7 mouse cellular contexts compared by ENCODE assay signal in the genomic region with DNA sequence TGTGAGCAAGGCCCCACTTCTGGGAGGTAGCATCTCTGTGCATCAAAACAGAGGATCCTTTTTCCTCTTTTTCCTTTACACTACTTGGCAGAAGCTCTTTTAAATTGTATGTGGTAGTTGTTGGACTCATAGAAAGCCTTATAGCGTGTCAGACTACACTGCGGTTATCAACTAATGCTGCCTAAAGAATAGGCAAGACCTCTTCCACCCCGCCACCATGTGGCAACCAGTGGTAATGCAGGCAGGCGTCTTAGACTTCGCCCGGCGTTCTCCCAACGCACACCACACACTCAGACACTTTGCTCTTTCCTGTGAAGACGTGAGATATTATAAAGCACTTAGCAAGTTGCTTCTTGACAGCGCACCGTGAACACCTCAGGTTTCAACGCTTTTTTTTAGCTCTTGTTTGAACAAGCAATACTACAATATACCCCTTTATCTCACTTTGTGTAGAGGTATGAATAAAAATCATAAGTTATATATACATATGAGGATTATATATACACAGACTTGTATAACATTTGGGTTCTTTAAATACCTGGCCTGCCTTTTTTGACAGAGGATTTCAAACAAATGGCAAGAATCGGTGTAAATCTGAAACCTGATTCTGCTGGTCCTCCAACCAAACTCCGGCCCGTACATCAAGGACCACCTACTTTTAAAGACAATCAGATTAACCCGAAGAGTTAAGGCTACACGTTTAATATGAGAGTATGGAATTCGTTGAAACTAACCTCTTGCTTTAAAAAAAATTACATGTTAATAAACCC. TPM values are rescaled to one million over a fixed set of nuclear protein-coding genes. Genes with fewer than 3 reads are reported as not detected.
DNase-seq lines count a peak whose midpoint lies in the region; ATAC-seq and TF ChIP-seq lines count a peak whose summit lies in the region.

No protein-coding gene starts in this region.

- H3K9me3 ChIP-seq in intestine, embryonic 16.5 days (ENCODE audit: control insufficient read depth, low read length) = no peaks in the 10 kb centered on the region
- no peaks in the 10 kb centered on the region for H3K9me3 ChIP-seq in limb, embryonic 10.5 days (replicated peaks)
- H3K9me3 ChIP-seq in midbrain, embryonic 15.5 days = no peaks in the 10 kb centered on the region

- H3K27me3 ChIP-seq in intestine, embryonic 16.5 days (replicated peaks; ENCODE audit: control insufficient read depth, insufficient read depth, low read length) = peaks cover 4% of the 10 kb centered on the region; the same call in 1 of the 2 replicates
- H3K27me3 ChIP-seq in limb, embryonic 10.5 days (ENCODE audit: low read depth, poor library complexity, severe bottlenecking) = peaks cover 18% of the 10 kb centered on the region
- H3K27me3 ChIP-seq in midbrain, embryonic 15.5 days (replicated peaks) = peaks cover 16% of the 10 kb centered on the region

- WGBS in intestine, embryonic 16.5 days = 12% methylated on average over 18 of the region's 18 CpGs
- WGBS in limb, embryonic 10.5 days = 16% methylated on average over 18 of the region's 18 CpGs
- 12% methylated on average over 18 of the region's 18 CpGs for WGBS in midbrain, embryonic 15.5 days

- H3K36me3 ChIP-seq in intestine, embryonic 16.5 days (ENCODE audit: control insufficient read depth, insufficient read depth, low read length) = no peaks in the 10 kb centered on the region
- H3K36me3 ChIP-seq in limb, embryonic 10.5 days = no peaks in the 10 kb centered on the region
- no peaks in the 10 kb centered on the region for H3K36me3 ChIP-seq in midbrain, embryonic 15.5 days (replicated peaks)

- H3K27ac ChIP-seq in cortical plate, adult 2 months (ENCODE audit: insufficient read depth, low read length) = no peak overlapping the region
- H3K27ac ChIP-seq in intestine, embryonic 16.5 days (ENCODE audit: low read length) = no peak overlapping the region
- no peak overlapping the region for H3K27ac ChIP-seq in limb, embryonic 10.5 days
- H3K27ac ChIP-seq in midbrain, embryonic 15.5 days = no peak overlapping the region

- ATAC-seq in intestine, embryonic 16.5 days = peak; percentile 32
- peak; percentile 55 for ATAC-seq in midbrain, embryonic 15.5 days (replicated peaks)

- no peak for TF ChIP-seq POLR2A in cortical plate, adult 2 months (IDR thresholded peaks at IDR 0.05; ENCODE audit: extremely low read depth, insufficient read depth, low read length)

- peak; percentile 96 for TF ChIP-seq CTCF in cortical plate, adult 2 months (IDR thresholded peaks at IDR 0.05; ENCODE audit: extremely low read depth, insufficient read depth, low read length)

- H3K9ac ChIP-seq in intestine, embryonic 16.5 days (ENCODE audit: low read depth, low read length) = no peak overlapping the region
- H3K9ac ChIP-seq in midbrain, embryonic 15.5 days = no peak overlapping the region

- DNase-seq in adrenal gland, adult (ENCODE audit: inconsistent age in 2 of 2, low spot score in 1 of 2) = peak; percentile 82 to 95
- peak; percentile 85 for DNase-seq in gastrocnemius, postnatal 14 days
- peak; percentile 94 for DNase-seq in limb, embryonic 10.5 days (ENCODE audit: low spot score)
- DNase-seq in spleen, adult 18-20 months = peak; percentile 63 to 88

- no peaks in the 10 kb centered on the region for H3K4me1 ChIP-seq in cortical plate, adult 2 months (ENCODE audit: control insufficient read depth, insufficient read depth, low read length)
- peaks cover 4% of the 10 kb centered on the region; the same call in 1 of the 2 replicates for H3K4me1 ChIP-seq in intestine, embryonic 16.5 days (ENCODE audit: control insufficient read depth, insufficient read depth, low read length)
- H3K4me1 ChIP-seq in limb, embryonic 10.5 days = peaks cover 23% of the 10 kb centered on the region
- H3K4me1 ChIP-seq in midbrain, embryonic 15.5 days = peaks cover 11% of the 10 kb centered on the region; the same call in 1 of the 2 replicates

- H3K4me3 ChIP-seq in cortical plate, adult 2 months (ENCODE audit: insufficient read depth, low read length) = no peak overlapping the region
- no peak overlapping the region for H3K4me3 ChIP-seq in intestine, embryonic 16.5 days (ENCODE audit: low read length)
- H3K4me3 ChIP-seq in limb, embryonic 10.5 days = no peak overlapping the region
- no peak overlapping the region for H3K4me3 ChIP-seq in midbrain, embryonic 15.5 days

- intact Hi-C loops in gastrocnemius, postnatal 14 days (cut with DNase I; ENCODE audit: low total_unique reads) = loop anchor here (2.0 to 5.0 kb wide), 3 partner anchors 151 to 375 kb away; a partner anchor contains a TSS

- H3K4me2 ChIP-seq in intestine, embryonic 16.5 days (ENCODE audit: low read depth, low read length) = no peak overlapping the region
- H3K4me2 ChIP-seq in midbrain, embryonic 15.5 days = 0 out of 2 replicates have a peak overlapping the region, but pooled peaks have one; percentile 22

RNA-seq across cellular contexts. Expression of a gene that starts 23.5 kb away (rescaled TPM):
- polyA plus RNA-seq in cortical plate, adult 2 months (2012; rRNA removed) = not detected in 2 replicates
- total RNA-seq in gastrocnemius, postnatal 14 days (2021) = not detected
- polyA plus RNA-seq in intestine, embryonic 16.5 days (2015; fragmentation: Nextera tagmentation; extraction: Ambion mirVana) = 79.6 and 86.9 TPM in 2 replicates
- polyA plus RNA-seq in limb, embryonic 10.5 days (2016; fragmentation: Nextera tagmentation; extraction: Ambion mirVana) = 0.18 and 0.19 TPM in 2 replicates
- 0.10 TPM in 1 of 2 replicates, not detected in the other for polyA plus RNA-seq in midbrain, embryonic 15.5 days (2015; fragmentation: Nextera tagmentation; extraction: Ambion mirVana)

RNA-seq across cellular contexts. Expression of a gene that starts 25.8 kb away (rescaled TPM):
- 0.21 and 0.25 TPM in 2 replicates for polyA plus RNA-seq in cortical plate, adult 2 months (2012; rRNA removed)
- 100 to 1,000 TPM in 1 of 2 experiments, 10 to 100 TPM in 1; 92.2 to 121 TPM for total RNA-seq in gastrocnemius, postnatal 14 days (2021)
- 1.5 and 1.7 TPM in 2 replicates for polyA plus RNA-seq in intestine, embryonic 16.5 days (2015; fragmentation: Nextera tagmentation; extraction: Ambion mirVana)
- 1.8 and 2.4 TPM in 2 replicates for polyA plus RNA-seq in limb, embryonic 10.5 days (2016; fragmentation: Nextera tagmentation; extraction: Ambion mirVana)
- 1.5 and 1.7 TPM in 2 replicates for polyA plus RNA-seq in midbrain, embryonic 15.5 days (2015; fragmentation: Nextera tagmentation; extraction: Ambion mirVana)

Comparison
In these comparisons a context has a peak if more than half of its experiments do, and no peak if none do; other contexts are left out.
1. RNA of a gene that starts 23.5 kb away (polyA plus RNA-seq): 79.6 to 86.9 TPM in intestine, embryonic 16.5 days; 0.18 to 0.19 TPM in limb, embryonic 10.5 days, not detected in cortical plate, adult 2 months and 0.10 TPM in midbrain, embryonic 15.5 days; every median in the first group is over 10 times any median in the second.
2. Peak in every context shown above with its lines, with median percentiles within 50 percentile points of each other: DNase-seq.